Mouse (Mus musculus) gastrocnemius, postnatal 4 days (tissue): ENCODE results near the gene Irf5. TPM values are rescaled to one million over a fixed set of nuclear protein-coding genes. Genes with fewer than 3 reads are reported as not detected.
"Not testable (repeated sequence)": the region's sequence is repeated elsewhere in the genome, so short reads cannot be mapped to it uniquely, and the experiment has no call there.

Experiments
- DNase-seq, 2 experiments: peaks; one replicate each; pipeline ENCODE4 v3.0.0; 2021 to 2022; ENCODE audit warnings: low spot score in 2 of 2, mixed read lengths in 2 of 2
- total RNA-seq, 2 experiments: library from RNA; stranded (reverse); gene quantifications; 2 replicates each; pipeline ENCODE4 v1.2.3; 2021

Irf5 gene
- total RNA-seq, 2 experiments from 2014 or later: 3.7 to 4.5 TPM

- no peak for DNase-seq
These were observed 1.2 kb upstream of the Irf5 start for GRCm38 (mm10) chr6:29525256-29525655.

- DNase-seq: no peak
These were observed 1.1 kb downstream of the Irf5 start for GRCm38 (mm10) chr6:29527361-29528164.

GRCm38 (mm10) chr6:29528165-29528505 is 1.7 kb downstream of the Irf5 start:
- DNase-seq: no peak

GRCm38 (mm10) chr6:29528561-29529443 is 2.4 kb downstream of the Irf5 start:
- no peak for DNase-seq

- DNase-seq: no peak
These were observed 3.0 kb downstream of the Irf5 start for GRCm38 (mm10) chr6:29529444-29529820.

- DNase-seq: no peak
These were observed 3.6 kb downstream of the Irf5 start for GRCm38 (mm10) chr6:29530050-29530449.

- no peak for DNase-seq
These were observed 8.9 kb downstream of the Irf5 start for GRCm38 (mm10) chr6:29535316-29535715.

GRCm38 (mm10) chr6:29536651-29537193 is 10.3 kb downstream of the Irf5 start:
- no peak for DNase-seq

- DNase-seq: no peak
These were observed 10.8 kb downstream of the Irf5 start for GRCm38 (mm10) chr6:29537221-29537620.

GRCm38 (mm10) chr6:29539502-29539901 is 13.1 kb downstream of the Irf5 start:
- DNase-seq: no peak

- DNase-seq: no peak
These were observed 13.8 kb downstream of the Irf5 start for GRCm38 (mm10) chr6:29540223-29540622.

DNA sequence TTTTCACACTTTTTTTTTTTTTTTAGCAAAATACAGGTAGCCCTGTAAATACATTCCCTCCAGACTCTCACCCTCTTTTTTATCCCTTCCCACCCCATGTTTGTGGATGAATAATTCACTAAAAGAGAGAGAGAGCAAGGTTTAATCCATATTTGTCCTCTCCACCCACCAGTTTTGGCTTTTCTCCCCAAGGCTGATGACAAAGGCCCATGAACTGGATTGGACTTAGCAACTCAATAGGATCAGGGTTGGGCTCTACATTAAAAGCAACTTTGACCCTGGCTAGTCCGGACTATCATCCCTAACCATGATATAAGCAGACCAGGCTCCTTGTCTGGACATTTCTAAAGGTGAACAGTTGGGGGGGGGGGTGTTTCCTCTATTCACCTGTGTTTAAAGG is 14.5 kb downstream of the Irf5 start:
- no peak for DNase-seq

- no peak for DNase-seq
These were observed 19.2 kb downstream of the Irf5 start for GRCm38 (mm10) chr6:29545611-29546010.

- no peak for DNase-seq
These were observed 21.2 kb downstream of the Irf5 start for GRCm38 (mm10) chr6:29547582-29547981.

DNA sequence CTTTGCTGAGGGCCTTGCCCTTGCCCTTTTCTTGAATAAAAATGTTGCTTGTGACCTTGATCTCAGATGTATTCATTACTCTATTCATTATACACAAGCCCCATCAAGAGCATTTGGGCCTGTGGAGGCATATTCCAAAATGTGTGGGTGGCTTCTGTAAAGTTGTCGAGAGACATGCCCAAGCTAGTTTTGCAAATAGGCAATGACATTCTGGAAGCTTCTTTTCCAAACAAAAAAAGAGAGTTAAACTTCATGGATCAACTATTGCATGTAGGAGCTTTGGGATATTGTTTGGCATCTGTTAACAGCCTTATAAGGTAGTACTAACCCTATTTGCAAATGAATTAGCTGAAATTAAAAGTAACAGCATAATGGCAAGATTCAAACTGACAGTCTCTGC is 21.7 kb downstream of the Irf5 start:
- DNase-seq: no peak

- DNase-seq: no peak
These were observed 26.1 kb downstream of the Irf5 start for GRCm38 (mm10) chr6:29552526-29552925.

GRCm38 (mm10) chr6:29557112-29557511 is 30.7 kb downstream of the Irf5 start:
- DNase-seq: no peak

DNA sequence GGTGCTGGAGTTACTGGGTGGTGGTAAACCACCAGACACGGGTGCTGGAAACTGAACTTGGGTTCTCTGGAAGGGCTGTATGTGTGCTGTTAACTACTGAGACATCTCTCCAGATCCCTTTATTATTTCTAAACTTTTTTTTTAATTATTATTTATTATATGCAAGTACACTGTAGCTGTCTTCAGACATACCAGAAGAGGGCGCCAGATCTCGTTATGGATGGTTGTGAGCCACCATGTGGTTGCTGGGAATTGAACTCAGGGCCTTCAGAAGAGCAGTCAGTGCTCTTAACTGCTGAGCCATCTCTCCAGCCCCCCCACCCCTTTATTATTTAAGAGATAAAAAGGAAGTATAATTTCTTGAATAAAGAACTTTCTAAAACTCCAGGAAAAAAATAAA is 50.0 kb downstream of the Irf5 start:
- not testable (repeated sequence) for DNase-seq

DNA sequence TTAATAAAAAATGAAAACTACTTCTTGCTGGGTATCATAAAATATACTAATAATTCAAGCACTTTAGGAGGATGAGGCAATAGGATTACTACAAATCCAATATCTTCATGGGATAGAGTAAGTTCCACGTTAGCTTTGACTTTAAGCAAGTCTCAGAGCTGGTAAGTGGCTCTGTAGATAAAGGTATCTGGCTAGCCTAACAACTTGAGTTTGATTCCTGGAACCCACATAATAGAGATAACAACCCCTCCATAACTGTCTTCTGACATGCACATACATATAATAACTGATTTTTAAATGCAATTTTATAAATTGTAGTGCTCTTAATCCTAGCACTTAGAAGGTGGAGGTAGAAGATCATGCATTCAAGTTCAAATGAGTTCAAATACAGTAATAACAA is 54.3 kb downstream of the Irf5 start:
- DNase-seq: no peak

DNA sequence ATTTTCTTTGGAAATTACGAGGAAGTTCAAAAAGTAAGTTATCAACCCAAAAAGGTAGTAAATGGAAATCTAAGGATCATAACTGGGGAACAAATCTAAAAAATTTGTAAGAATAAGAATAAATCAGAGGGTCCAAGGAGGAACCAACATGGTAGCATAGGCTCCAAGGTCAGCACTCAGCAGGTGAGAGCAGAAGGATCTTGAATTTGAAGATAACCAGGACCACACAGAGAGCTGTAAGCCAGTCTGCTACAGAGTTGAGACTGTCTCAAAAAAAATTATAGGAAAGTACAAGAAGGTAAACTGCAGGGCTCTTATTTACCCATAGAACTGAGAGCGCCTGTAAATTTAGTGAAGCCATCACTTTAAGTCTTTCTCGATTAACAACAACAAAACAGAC is 54.8 kb downstream of the Irf5 start:
- DNase-seq: no peak
